Mouse (Mus musculus) stomach, postnatal 0 days (tissue): ENCODE data around the gene Ctdspl. TPM values are rescaled to one million over a fixed set of nuclear protein-coding genes. Genes with fewer than 3 reads are reported as not detected.
A peak's percentile ranks its signal among the peaks of the same experiment; 100 is the strongest.

Experiments used
- ATAC-seq: fragments of 200-750 bp; cut with Nextera tagmentation; 2 replicates; pipeline ENCODE4 v1.8.0; 2017; ENCODE audit not compliant: low FRiP score, low TSS enrichment
- DNase-seq: peaks from one replicate; pipeline ENCODE4 v3.0.0-alpha.2; 2016; ENCODE audit warnings: low spot score
- H3K27ac ChIP-seq: fragments of 300-500 bp; sonication (generic); replicated peaks from 2 replicates; pipeline ENCODE4 v1.5.1; 2014; ENCODE audit warnings: mild to moderate bottlenecking, control low read depth
- H3K27me3 ChIP-seq: fragments of 300-500 bp; sonication (generic); 2 replicates; pipeline ENCODE4 v1.6.1; 2014; ENCODE audit warnings: low read length; ENCODE audit not compliant: control insufficient read depth, insufficient read depth
- H3K36me3 ChIP-seq: fragments of 300-500 bp; sonication (generic); 2 replicates; pipeline ENCODE4 v1.6.1; 2014; ENCODE audit warnings: low read length, mixed read lengths; ENCODE audit not compliant: control insufficient read depth, insufficient read depth
- H3K4me1 ChIP-seq: fragments of 300-500 bp; sonication (generic); replicated peaks from 2 replicates; pipeline ENCODE4 v1.6.1; 2014; ENCODE audit warnings: antibody characterized with exemption; ENCODE audit not compliant: control insufficient read depth, insufficient read depth
- H3K4me2 ChIP-seq: fragments of 300-500 bp; sonication (generic); replicated peaks from 2 replicates; pipeline ENCODE4 v1.6.1; 2014; ENCODE audit warnings: low read depth, mild to moderate bottlenecking, control low read depth, moderate library complexity
- H3K4me3 ChIP-seq: fragments of 300-500 bp; sonication (generic); 2 replicates; pipeline ENCODE4 v1.5.1; 2014; ENCODE audit warnings: low read depth, low read length, control low read depth
- H3K9ac ChIP-seq: fragments of 300-500 bp; sonication (generic); 2 replicates; pipeline ENCODE4 v1.6.1; 2014; ENCODE audit warnings: mild to moderate bottlenecking, low read length, control low read depth, mixed read lengths
- H3K9me3 ChIP-seq: fragments of 300-500 bp; sonication (generic); 2 replicates; pipeline ENCODE4 v1.6.1; 2016; ENCODE audit warnings: low read length; ENCODE audit not compliant: control insufficient read depth
- CTCF ChIP-seq: IDR thresholded peaks from 2 replicates; pipeline ENCODE4 v1.5.1; 2016; ENCODE audit warnings: antibody characterized with exemption, low read depth, mild to moderate bottlenecking, moderate library complexity
- EP300 ChIP-seq: optimal IDR thresholded peaks from 2 replicates; pipeline ENCODE3; 2016; ENCODE audit warnings: antibody characterized with exemption
- WGBS: fragments of 180-500 bp; shearing (Covaris S2); extraction: QIAGEN DNeasy Blood & Tissue Kit; methylation state at CpG from one replicate; pipeline ENCODE4 v1.1.7; 2014; 5-methylcytosine and 5-hydroxymethylcytosine counted together
- polyA plus RNA-seq: library from polyadenylated mRNA; unstranded; fragments of >200 nt; fragmentation: Nextera tagmentation; extraction: Ambion mirVana; gene quantifications from 2 replicates; pipeline ENCODE4 v1.2.1, GENCODE M21; 2015

Ctdspl gene
- polyA plus RNA-seq, 1 experiment from 2014 or later = 7.4 TPM

- peaks cover 2% of the 10 kb centered on the region; the same call in 1 of the 2 replicates for H3K4me1 ChIP-seq
- no peaks in the 10 kb centered on the region for H3K36me3 ChIP-seq
- TF ChIP-seq EP300 (no peak), CTCF (no peak)
- H3K4me3 ChIP-seq = no peak overlapping the region
- DNase-seq (no peak), ATAC-seq (no peak)
- no peak overlapping the region for H3K4me2 ChIP-seq
- H3K27ac ChIP-seq = no peak overlapping the region
- H3K27me3 ChIP-seq = no peaks in the 10 kb centered on the region
- H3K9ac ChIP-seq = no peak overlapping the region
- H3K9me3 ChIP-seq = no peaks in the 10 kb centered on the region
- 59% methylated on average over 4 of the region's 4 CpGs for WGBS
Observed at GRCm38 (mm10) chr9:119055336-119055735, 129.1 kb downstream of the Ctdspl start.

GRCm38 (mm10) chr9:119058245-119058644 lies 132.0 kb downstream of the Ctdspl start:
- Histone ChIP-seq H3K4me2 (no peak overlapping the region), H3K27me3 (no peaks in the 10 kb centered on the region), H3K4me1 (no peaks in the 10 kb centered on the region), H3K9me3 (no peaks in the 10 kb centered on the region), H3K4me3 (no peak overlapping the region), H3K27ac (no peak overlapping the region), H3K9ac (no peak overlapping the region), H3K36me3 (no peaks in the 10 kb centered on the region)
- ATAC-seq (no peak), DNase-seq (no peak)
- TF ChIP-seq CTCF = no peak
- no peak for TF ChIP-seq EP300
- WGBS = 83% methylated on average over 7 of the region's 7 CpGs

- ATAC-seq (no peak), DNase-seq (no peak)
- no peak for TF ChIP-seq EP300
- no peak for TF ChIP-seq CTCF
- H3K27ac ChIP-seq = no peak overlapping the region
- H3K27me3 ChIP-seq = no peaks in the 10 kb centered on the region
- H3K4me3 ChIP-seq = no peak overlapping the region
- H3K36me3 ChIP-seq = no peaks in the 10 kb centered on the region
- H3K4me2 ChIP-seq = no peak overlapping the region
- no peaks in the 10 kb centered on the region for H3K4me1 ChIP-seq
- 85% methylated on average over 10 of the region's 10 CpGs for WGBS
- H3K9ac ChIP-seq = no peak overlapping the region
- no peaks in the 10 kb centered on the region for H3K9me3 ChIP-seq
Observed at GRCm38 (mm10) chr9:119060701-119061100, 134.4 kb downstream of the Ctdspl start.

- WGBS = 36% methylated on average over 19 of the region's 19 CpGs
- Histone ChIP-seq H3K9ac (no peak overlapping the region), H3K9me3 (no peaks in the 10 kb centered on the region), H3K4me2 (no peak overlapping the region), H3K27ac (no peak overlapping the region), H3K4me3 (no peak overlapping the region), H3K27me3 (no peaks in the 10 kb centered on the region), H3K4me1 (no peaks in the 10 kb centered on the region), H3K36me3 (no peaks in the 10 kb centered on the region)
- DNase-seq (peak; percentile 59), ATAC-seq (0 out of 2 replicates have a peak, but pooled peaks have one; percentile 6)
- TF ChIP-seq EP300 (no peak), CTCF (no peak)
Observed at GRCm38 (mm10) chr9:119063036-119063644, 136.9 kb downstream of the Ctdspl start.

- Histone ChIP-seq H3K36me3 (no peaks in the 10 kb centered on the region), H3K27ac (no peak overlapping the region), H3K4me1 (no peaks in the 10 kb centered on the region), H3K9ac (no peak overlapping the region), H3K27me3 (no peaks in the 10 kb centered on the region), H3K4me2 (no peak overlapping the region), H3K9me3 (no peaks in the 10 kb centered on the region), H3K4me3 (no peak overlapping the region)
- TF ChIP-seq CTCF (no peak), EP300 (no peak)
- WGBS = 65% methylated on average over 4 of the region's 4 CpGs
- ATAC-seq (no peak), DNase-seq (no peak)
Observed at GRCm38 (mm10) chr9:119064296-119064695, 138.0 kb downstream of the Ctdspl start.

- no peak overlapping the region for H3K4me2 ChIP-seq
- H3K36me3 ChIP-seq = no peaks in the 10 kb centered on the region
- peak overlapping the region; percentile 45; the same call in 1 of the 2 replicates for H3K27ac ChIP-seq
- H3K27me3 ChIP-seq = no peaks in the 10 kb centered on the region
- DNase-seq (peak; percentile 83), ATAC-seq (peak; percentile 27; the same call in 1 of the 2 replicates)
- WGBS = 5% methylated on average over 6 of the region's 6 CpGs
- no peaks in the 10 kb centered on the region for H3K9me3 ChIP-seq
- no peak overlapping the region for H3K4me3 ChIP-seq
- no peak overlapping the region for H3K9ac ChIP-seq
- H3K4me1 ChIP-seq = no peaks in the 10 kb centered on the region
- peak; percentile 93 for TF ChIP-seq CTCF
- TF ChIP-seq EP300 = no peak
Observed at GRCm38 (mm10) chr9:119067601-119068000, 141.3 kb downstream of the Ctdspl start.
